Mouse (Mus musculus) cerebellum, adult (tissue): ENCODE measurements at regions not wholly inside any gene's neighbourhood (a gene's known extent, or its start where the extent isn't known, plus 50 kb on each side); places are given as distances from the start of the nearest gene placed in this dataset.

Experiments used
- ATAC-seq: cut with Nextera tagmentation; 2 replicates; pipeline ENCODE4 v1.9.2; 2017; ENCODE audit warnings: mild to moderate bottlenecking, moderate library complexity, mixed read lengths; ENCODE audit not compliant: insufficient number of reproducible peaks, low FRiP score, low TSS enrichment

DNA sequence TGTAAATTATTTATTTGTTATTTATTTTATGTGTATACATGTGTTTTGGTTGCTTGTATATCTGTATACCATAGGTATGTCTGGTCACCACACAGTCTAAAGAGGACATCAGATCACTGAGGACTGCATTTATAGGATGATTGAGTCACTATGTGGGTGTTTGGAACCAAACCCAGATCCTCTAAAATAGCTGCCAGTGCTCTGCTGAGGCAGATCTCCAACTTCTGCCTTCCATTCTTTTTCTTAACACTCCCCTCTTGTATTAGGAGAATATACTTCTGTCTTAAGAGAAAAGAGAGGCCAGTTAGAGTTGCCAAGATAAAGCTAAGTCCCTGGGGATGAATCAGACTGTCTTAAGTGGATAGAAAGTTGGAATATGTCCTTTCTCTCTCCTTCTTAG is 424.2 kb downstream of the Cntn6 start:
- ATAC-seq, result no peak

DNA sequence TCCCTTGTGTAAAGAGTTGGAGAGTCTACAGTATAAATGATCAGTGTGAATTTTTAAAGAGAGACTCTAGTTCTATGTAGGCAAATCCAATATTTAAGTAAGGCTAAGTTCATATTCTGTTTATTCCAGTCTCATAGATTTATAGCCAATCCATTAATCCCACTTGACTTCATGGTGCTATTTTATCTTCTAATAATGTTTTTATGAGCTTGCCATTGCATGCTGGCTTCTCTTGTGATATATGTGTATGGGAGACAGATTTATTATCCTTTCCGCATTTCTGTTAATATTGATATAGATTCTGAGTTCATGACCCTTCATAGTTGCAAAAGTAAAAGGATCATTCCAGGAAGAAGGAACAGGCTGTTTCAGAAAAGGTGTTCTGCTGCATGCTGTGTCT is 430.0 kb downstream of the Cntn6 start:
- no peak for ATAC-seq

DNA sequence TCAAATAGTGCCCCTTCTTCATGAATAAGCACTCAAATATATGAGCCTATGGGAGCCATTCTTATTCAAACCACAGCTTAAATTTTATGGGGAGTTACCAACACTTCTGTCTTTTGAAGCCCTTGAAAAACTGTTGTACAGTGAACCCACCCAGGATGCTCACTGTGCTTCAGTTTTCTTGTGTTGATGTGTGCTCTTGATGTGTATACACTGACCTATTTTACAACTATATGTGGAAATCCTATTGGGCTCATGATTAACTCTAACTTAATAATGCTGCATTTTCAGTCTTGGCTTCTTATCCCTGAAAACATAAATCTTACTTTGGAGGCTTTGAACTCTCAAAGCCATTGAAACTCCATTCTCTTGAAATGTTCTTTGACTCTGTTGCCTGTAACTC is 433.5 kb downstream of the Cntn6 start:
- ATAC-seq, result no peak

DNA sequence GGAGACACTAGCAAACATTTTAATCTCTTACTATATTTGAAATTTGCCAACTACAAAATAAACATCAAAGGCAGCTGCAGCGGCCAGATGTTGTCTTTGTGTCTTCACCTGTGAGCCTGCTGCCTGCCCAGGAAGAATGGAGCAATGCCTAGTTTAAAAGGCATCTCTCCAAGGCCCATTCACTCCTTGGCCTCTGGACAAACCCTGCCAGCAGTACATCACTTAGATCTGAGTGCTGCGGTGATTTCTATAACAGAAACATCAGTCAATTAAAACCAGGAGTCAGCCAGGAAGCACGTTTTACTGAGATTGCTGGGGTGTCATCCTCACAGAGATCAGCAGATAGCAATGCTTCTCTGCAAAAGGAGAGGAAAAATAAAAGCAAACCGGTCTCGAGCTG is 437.7 kb downstream of the Cntn6 start:
- no peak for ATAC-seq

DNA sequence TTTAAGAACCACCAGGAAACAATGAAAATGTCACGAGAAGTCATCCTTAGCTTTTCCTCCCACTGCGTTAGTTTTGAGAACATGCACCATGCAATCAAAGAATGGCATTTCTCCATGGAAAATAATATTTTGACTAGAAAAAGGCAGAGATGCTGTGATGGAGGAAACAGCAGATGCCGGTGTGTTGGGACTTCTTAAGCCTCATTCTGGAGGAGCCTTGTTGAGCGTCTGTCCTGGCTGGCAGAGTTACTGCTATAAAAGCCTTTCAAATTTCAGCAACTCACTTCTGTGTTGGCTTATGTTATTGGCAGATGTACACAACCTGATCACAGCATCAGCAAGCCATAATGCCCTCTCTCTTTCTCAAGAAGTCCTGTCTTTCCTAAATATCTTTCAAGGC is 439.6 kb downstream of the Cntn6 start:
- no peak for ATAC-seq

DNA sequence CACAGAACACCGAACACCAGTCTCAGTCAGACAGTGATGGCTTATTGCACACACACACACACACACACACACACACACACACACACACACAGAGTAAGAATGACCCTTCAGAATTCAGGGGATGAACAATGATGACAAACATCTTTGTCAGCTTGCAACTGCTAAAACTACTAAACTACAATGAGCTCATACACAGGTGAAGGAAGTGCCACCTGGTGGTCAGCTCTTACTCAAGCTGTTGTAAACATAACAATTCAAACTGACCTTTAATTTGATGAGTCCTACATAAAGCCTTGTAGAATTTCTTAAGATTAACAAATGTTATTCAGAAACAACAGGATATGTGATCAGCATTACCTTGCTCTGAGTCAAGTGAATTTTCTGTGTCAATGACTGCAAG is 446.5 kb downstream of the Cntn6 start:
- ATAC-seq, result peak; percentile 56; the same call in 1 of the 2 replicates

DNA sequence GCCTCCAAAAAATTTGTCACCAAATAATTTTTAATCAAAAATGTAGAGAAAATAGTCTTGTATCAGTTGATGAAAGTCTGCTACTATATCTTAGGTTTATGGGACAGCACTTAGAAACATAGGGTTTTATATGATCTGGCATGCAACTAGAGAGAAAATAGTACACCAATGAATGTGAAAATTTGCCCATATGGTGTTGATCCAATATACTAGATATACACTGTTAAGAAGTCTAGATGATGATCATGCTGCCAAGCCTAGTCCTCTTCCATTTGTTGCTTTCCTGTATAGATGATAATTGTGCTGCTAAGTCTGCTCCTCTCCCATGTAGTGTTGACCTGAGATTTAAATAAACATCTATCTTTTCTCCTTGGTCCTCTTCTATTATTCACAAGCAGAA is 481.9 kb downstream of the Cntn6 start:
- no peak for ATAC-seq

DNA sequence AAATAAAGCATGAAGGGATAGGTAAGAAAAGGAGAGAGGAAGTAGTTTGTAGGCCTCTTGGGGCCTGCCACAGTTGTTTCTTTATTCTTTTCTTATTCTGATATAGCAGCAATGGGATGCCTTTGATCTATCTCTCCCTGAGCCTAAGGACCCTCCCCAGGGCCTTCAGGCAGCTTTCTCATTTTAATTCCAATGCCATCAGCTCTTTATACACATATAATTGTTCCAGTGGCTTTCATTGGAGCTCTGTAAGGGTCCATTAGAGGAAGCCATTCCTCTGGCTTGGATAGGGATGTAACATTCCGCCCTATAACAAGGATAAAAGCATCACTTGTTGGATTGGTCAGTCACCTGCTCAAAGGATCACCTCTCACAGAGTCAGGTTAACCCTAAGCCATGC is 491.6 kb downstream of the Cntn6 start:
- no peak for ATAC-seq

DNA sequence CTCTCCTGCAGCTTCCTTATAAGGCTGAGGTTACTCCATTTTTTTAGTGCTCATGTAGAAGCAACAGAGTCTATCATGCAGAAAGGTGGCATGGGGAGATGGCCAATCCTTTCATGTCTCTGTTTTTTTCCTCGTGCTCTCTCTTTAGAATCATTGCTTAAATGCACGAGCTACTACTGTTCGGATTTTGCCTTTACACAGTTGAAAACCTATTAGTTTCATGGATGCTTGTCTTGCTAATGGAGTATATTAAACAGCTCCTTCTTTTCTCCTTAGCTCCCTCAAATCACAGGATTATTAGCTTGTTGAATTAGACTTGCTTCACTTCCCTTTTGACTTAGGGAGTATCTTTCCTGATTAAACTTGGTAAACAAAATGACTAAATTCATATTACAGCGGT is 497.3 kb downstream of the Cntn6 start:
- no peak for ATAC-seq

DNA sequence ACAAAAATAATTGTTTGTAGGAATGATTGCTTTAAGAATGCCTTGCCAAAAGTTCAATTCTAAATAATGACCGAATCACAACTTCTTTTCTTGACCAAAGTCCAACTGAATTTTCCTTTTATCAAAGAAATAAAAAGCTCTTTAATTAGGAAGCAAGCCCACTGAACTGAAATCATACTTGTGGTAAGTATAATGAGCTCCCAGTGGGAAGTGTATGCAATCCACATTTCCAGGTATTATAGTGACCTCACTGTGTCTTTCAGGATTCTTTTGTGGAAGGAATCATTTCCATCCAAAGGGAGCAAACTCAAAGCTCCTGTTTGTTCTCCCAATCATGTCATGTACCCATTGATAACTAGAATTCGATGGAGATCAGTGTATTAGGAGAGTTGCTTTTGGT is 497.8 kb downstream of the Cntn6 start:
- ATAC-seq, result no peak

DNA sequence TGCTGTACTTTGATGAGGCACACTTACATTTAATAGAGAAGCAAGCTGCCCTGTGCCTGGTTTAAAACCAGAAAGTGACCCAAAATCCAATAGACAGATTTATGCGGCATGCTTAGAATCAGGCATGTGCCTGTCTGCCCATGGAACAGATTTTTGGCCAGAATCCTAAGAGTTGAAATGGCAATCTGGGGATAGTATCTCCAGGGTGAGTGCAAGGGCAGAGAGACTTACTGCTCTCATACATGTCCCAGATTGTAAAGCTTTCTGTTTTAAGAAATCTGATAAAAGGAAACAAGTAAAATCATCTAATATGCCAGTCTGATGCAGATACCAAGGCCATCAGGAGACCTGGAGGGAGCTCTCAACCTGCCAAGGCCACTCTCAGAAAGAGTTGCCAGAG is 507.0 kb downstream of the Cntn6 start:
- peak; percentile 45; the same call in 1 of the 2 replicates for ATAC-seq

DNA sequence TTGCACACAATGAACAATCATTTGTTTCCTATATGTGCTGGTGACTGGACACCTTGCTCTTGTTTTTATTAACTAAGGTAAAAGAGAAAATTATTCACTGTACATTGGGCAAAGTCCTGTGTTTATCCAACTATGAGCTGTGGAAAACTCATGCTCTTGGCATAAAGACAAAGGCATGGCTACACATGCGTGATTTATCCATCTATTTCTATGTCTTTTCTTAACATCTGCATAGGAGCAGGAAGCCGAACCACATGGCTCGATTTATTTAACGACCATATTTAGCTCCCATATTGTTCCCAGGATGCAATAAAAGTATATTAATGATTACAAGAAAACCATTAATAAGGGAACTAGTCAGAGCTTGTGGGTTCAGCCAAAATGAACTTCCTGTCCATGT is 528.1 kb downstream of the Cntn6 start:
- no peak for ATAC-seq

DNA sequence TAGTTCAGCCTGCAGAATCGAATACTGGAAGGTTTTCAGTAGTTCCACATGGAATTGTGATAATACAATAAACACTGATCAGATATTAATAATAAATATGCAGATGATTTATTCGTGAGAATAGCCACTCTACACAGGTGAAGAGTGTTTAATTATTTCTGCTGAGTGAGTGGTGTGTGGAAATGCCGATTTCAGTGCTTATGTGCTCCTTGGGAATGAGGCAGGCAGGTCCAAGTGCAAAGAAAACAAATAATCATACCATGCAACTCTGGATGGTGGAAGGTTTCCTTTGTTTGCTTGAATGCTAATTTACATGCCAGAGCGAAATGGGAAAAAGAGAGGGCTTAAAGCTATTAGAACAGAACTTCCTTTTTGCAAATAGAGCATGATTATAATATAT is 528.6 kb downstream of the Cntn6 start:
- no peak for ATAC-seq

DNA sequence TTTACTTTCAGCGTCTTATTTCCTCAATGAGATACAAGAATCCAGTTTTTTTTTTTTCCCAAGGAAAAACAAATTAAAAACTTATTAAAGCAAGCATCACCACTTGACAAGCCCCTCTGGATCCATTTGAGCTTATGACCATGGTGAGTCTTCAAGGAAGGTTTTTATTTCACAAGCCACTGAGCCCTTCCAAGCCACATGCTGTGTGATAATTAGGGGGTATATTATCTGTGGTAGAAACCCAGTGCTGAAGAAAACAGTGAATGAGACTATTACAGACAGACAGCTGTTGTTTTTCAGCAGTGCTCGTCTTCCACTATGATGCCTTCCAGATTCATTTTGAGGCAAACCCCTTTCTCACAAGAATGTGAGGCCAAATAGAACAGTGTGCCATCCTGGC is 573.6 kb downstream of the Cntn6 start:
- no peak for ATAC-seq

DNA sequence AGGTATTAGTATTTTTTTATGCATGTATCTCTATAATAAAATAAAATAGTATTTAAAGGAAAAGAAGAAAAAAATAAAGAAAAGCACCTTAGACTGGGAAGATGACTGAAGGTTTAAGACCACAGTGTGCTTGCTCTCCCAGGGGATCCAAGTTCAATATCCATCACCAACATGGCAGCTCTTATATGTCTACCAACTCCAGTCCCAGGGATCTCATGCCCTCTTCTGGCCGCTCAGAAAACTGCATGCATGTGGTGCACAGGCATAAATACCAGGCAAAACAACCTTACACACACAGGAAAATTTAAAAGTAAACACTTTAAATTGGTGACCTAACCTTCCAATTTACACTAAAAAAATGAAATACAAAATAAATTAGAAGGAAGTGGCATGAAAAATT is 586.6 kb upstream of the Cntn4 start:
- ATAC-seq, result no peak
